Mouse (Mus musculus): ENCODE data around the gene Tfpt.

Tfpt gene

GRCm38 (mm10) chr7:3629543-3630477 lies at the start of gene Tfpt, which contains the start of gene Prpf31:
Gene Tfpt, minus strand, starts transcription at chr7:3629929.
Gene Prpf31, plus strand, starts transcription at chr7:3629985.
- DNase-seq = peak; percentile 84

GRCm38 (mm10) chr7:3677342-3677741 lies 47.6 kb upstream of the Tfpt start, which contains the start of gene Tmc4:
Gene Tmc4, minus strand, starts transcription at chr7:3677553.
- DNase-seq = no peak

GRCm38 (mm10) chr7:3676371-3676770 lies 46.6 kb upstream of the Tfpt start:
- no peak for DNase-seq

GRCm38 (mm10) chr7:3675228-3675548 lies 45.5 kb upstream of the Tfpt start:
- no peak for DNase-seq

- peak; percentile 91 for DNase-seq
Observed at GRCm38 (mm10) chr7:3674507-3675227, 44.9 kb upstream of the Tfpt start.

- DNase-seq = no peak
Observed at GRCm38 (mm10) chr7:3666921-3667391, 37.2 kb upstream of the Tfpt start.

GRCm38 (mm10) chr7:3665215-3666114 lies 35.7 kb upstream of the Tfpt start, which contains the start of gene Leng1:
Gene Leng1, minus strand, starts transcription at chr7:3665840.
- peak; percentile 95 for DNase-seq

GRCm38 (mm10) chr7:3664524-3665214 lies 34.9 kb upstream of the Tfpt start:
- DNase-seq = no peak

GRCm38 (mm10) chr7:3658578-3658977 lies 28.8 kb upstream of the Tfpt start:
- no peak for DNase-seq

GRCm38 (mm10) chr7:3656966-3657365 lies 27.2 kb upstream of the Tfpt start:
- DNase-seq = no peak

GRCm38 (mm10) chr7:3646641-3647040 lies 16.9 kb upstream of the Tfpt start:
- no peak for DNase-seq

GRCm38 (mm10) chr7:3646188-3646587 lies 16.5 kb upstream of the Tfpt start:
- DNase-seq = no peak

GRCm38 (mm10) chr7:3645488-3646025 lies 15.8 kb upstream of the Tfpt start:
- peak; percentile 41 for DNase-seq

GRCm38 (mm10) chr7:3644672-3645487 lies 15.2 kb upstream of the Tfpt start, which contains the start of gene Cnot3:
Gene Cnot3, plus strand, starts transcription at chr7:3645268.
- peak; percentile 97 for DNase-seq

GRCm38 (mm10) chr7:3644348-3644671 lies 14.6 kb upstream of the Tfpt start:
- DNase-seq = peak; percentile 82

- no peak for DNase-seq
Observed at GRCm38 (mm10) chr7:3643843-3644242, 14.1 kb upstream of the Tfpt start.

- DNase-seq = no peak
Observed at GRCm38 (mm10) chr7:3643412-3643811, 13.7 kb upstream of the Tfpt start.

- DNase-seq = no peak
Observed at GRCm38 (mm10) chr7:3630478-3630815, 718 bp upstream of the Tfpt start.

GRCm38 (mm10) chr7:3629030-3629429 lies 699 bp downstream of the Tfpt start:
- no peak for DNase-seq

- peak; percentile 85 for DNase-seq
Observed at GRCm38 (mm10) chr7:3617242-3617995, 12.3 kb downstream of the Tfpt start, which contains the start of gene Ndufa3. Gene Ndufa3, plus strand, starts transcription at chr7:3617373.

Data from right cerebral cortex, postnatal 14 days (tissue).